Mouse (Mus musculus) bone marrow, adult 2 months (tissue): ENCODE data around the gene Olfr23. TPM values are rescaled to one million over a fixed set of nuclear protein-coding genes. Genes with fewer than 3 reads are reported as not detected.
"Not testable (repeated sequence)": the region's sequence is repeated elsewhere in the genome, so short reads cannot be mapped to it uniquely, and the experiment has no call there.

Experiments used
- H3K27ac ChIP-seq: fragments of 200-500 bp; 2 replicates; pipeline ENCODE4 v1.5.1; 2012; ENCODE audit warnings: low read depth, mild to moderate bottlenecking, control low read depth, inconsistent platforms, low read length; ENCODE audit not compliant: control insufficient read depth, poor library complexity, insufficient read depth
- H3K4me1 ChIP-seq: fragments of 200-500 bp; 2 replicates; pipeline ENCODE4 v1.6.1; 2011; ENCODE audit warnings: low read length; ENCODE audit not compliant: control insufficient read depth, insufficient read depth
- H3K4me3 ChIP-seq: fragments of 200-500 bp; replicated peaks from 2 replicates; pipeline ENCODE3; 2011; ENCODE audit warnings: mild to moderate bottlenecking, low read depth, low read length, control low read depth; ENCODE audit not compliant: control insufficient read depth
- CTCF ChIP-seq: fragments of 200-500 bp; IDR thresholded peaks from 2 replicates; pipeline ENCODE4 v1.5.1; 2011; ENCODE audit warnings: low read length, control low read depth; ENCODE audit not compliant: control insufficient read depth, insufficient read depth
- POLR2A ChIP-seq: fragments of 200-500 bp; IDR thresholded peaks from 2 replicates; pipeline ENCODE4 v1.6.1; 2011; ENCODE audit warnings: low read depth, mild to moderate bottlenecking, control low read depth, low read length, borderline replicate concordance; ENCODE audit not compliant: control insufficient read depth
- WGBS: fragments of 180-500 bp; shearing (Covaris S2); methylation state at CpG from one replicate; pipeline ENCODE4 v1.1.7; 2018; 5-methylcytosine and 5-hydroxymethylcytosine counted together
- polyA plus RNA-seq: library from polyadenylated mRNA; stranded (reverse); fragments of >200 nt; gene quantifications from 2 replicates; pipeline ENCODE4 v1.2.4, GENCODE M21; 2011; ENCODE audit warnings: low replicate concordance; ENCODE audit not compliant: missing spikeins, insufficient read depth, insufficient read length

Olfr23 gene
- polyA plus RNA-seq: not detected in 2 replicates

DNA sequence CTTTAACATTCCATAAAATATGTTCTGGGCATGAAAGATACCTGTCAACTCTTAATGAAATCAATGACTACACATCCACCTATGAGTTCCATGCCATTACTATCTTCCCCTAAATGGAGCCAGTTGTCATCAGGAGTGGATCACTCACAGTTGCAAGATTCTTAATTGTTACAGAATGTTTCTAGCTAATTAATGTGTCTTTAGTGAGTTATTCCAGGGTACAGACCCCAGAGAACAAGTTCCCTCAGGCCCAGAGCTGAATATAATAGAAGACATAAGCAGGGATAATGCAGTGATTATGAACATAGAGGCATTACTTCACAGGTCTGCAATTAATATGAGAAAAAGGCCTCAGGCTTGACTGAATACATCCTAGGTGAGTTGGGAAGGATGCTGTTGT is at the start of gene Olfr23:
Gene Olfr23 (plus strand): TSS at position 301 of the 400 bp plus-strand sequence.
- Histone ChIP-seq H3K27ac (no peak within 1 kb of the TSS), H3K4me1 (no peaks in the 10 kb centered on the region), H3K4me3 (no peak within 1 kb of the TSS)
- TF ChIP-seq CTCF: no peak
- no peak for TF ChIP-seq POLR2A

DNA sequence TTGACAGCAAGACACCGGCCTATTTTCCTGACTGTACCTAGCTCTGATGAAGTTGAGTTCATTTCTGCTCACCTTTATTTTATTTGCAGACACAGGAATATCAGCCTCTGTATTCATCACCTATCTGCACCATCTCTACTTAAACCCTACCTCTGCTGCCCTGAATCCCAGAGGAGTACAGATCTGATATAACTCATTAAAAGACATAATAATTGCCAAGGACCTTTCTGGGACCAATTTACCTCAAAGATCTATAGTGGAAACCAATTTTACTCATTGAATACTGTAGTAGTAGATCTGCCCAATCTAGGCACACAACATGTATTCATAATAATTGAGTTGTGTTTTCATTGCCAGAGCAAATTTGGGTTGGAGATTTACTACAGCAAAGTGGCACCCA is 45.8 kb upstream of the Olfr23 start, which contains the start of gene Olfr394:
Gene Olfr394 (minus strand): TSS at position 101 of the 400 bp plus-strand sequence.
- Histone ChIP-seq H3K4me3 (no peak within 1 kb of the TSS), H3K4me1 (no peaks in the 10 kb centered on the region), H3K27ac (no peak within 1 kb of the TSS)
- 80% methylated on average over 1 of the region's 1 CpGs for WGBS
- no peak for TF ChIP-seq CTCF
- TF ChIP-seq POLR2A: no peak

DNA sequence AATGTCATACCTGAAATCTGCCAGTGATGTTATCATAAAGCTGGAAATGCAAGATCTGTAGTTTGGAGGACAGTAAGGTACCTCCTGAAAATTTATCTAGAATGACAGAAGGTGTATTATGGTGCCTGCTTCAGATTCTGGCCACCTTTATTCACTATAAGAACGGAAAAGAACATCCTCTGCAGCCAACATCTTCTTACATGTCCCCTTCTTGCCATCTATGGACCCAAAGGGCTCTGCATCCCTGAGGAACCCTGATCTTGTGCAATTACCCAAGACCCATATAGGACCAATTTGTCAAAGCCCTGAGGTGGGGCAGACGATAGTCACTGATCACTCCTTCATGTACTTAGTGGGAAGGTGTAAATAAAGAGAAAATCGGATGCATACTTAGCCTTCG is 27.3 kb upstream of the Olfr23 start, which contains the start of gene Olfr395:
Gene Olfr395 (minus strand): TSS at position 101 of the 400 bp plus-strand sequence.
- 73% methylated on average over 4 of the region's 4 CpGs for WGBS

DNA sequence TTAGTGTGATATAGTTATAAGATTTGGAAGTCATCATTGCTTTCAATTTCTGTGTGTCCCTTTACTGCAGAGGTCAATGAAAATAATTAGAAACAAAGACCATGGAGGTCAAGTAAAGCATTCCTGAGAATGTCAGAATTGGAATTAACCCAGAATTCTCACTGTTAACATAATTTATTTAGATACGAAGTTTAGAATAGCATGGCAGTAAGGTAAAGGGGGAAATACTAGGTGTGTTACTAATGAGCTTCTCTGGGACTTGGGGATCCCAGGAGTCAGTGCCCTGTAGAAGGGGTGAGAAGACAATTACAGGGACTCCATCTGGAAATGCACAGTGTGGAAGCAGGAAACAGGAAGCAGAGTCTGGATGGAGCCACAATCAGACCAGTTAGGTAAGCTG is 24.0 kb downstream of the Olfr23 start, which contains the start of gene Olfr397:
Gene Olfr397 (plus strand): TSS at position 301 of the 400 bp plus-strand sequence.
- WGBS: 73% methylated on average over 1 of the region's 1 CpGs
- Histone ChIP-seq H3K4me3 (no peak within 1 kb of the TSS), H3K27ac (no peak within 1 kb of the TSS), H3K4me1 (no peaks in the 10 kb centered on the region)
- TF ChIP-seq CTCF: no peak

More for the DNA sequence above, 27.3 kb upstream of the Olfr23 start, which contains the start of gene Olfr395:
- not testable (repeated sequence) for H3K4me1 ChIP-seq, H3K27ac ChIP-seq, H3K4me3 ChIP-seq

DNA sequence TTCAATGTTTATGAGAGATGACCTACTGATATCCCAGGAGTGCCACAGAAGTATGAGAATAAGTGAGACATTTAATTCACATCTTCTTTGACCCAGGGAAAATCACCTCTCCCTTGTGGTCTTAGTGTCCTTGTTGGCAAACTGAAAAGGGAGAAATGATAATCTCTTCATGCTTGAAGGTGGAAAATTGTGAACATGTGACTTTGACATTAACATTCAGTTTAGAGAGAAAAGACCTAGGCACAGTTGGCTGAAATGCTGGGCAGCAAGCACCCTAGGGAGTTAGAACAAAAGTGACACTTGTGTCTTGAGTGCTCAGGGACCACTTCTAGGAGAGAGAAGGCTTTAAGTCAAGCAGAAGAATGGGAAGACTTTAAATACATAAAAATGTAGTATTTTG is 53.8 kb downstream of the Olfr23 start, which contains the start of gene Olfr398:
Gene Olfr398 (minus strand): TSS at position 101 of the 400 bp plus-strand sequence.
- no peak within 1 kb of the TSS for H3K27ac ChIP-seq
- TF ChIP-seq CTCF: no peak
- TF ChIP-seq POLR2A: no peak
- H3K4me1 ChIP-seq: no peaks in the 10 kb centered on the region
- H3K4me3 ChIP-seq: no peak within 1 kb of the TSS

Other genes starting within 250 kb of the Olfr23 start
- not detected in 2 replicates for gene Zfp735, start 247.9 kb upstream of the Olfr23 start, polyA plus RNA-seq
- gene Olfr389, start 156.0 kb upstream of the Olfr23 start, polyA plus RNA-seq: not detected in 2 replicates
- gene Olfr390, start 153.7 kb upstream of the Olfr23 start, polyA plus RNA-seq: 0.52 and 0.72 TPM in 2 replicates
- gene Olfr391-ps, start 133.6 kb upstream of the Olfr23 start, polyA plus RNA-seq: not detected in 2 replicates
- gene Olfr392, start 119.6 kb upstream of the Olfr23 start, polyA plus RNA-seq: not detected in 2 replicates
- gene Olfr393, start 85.2 kb upstream of the Olfr23 start, polyA plus RNA-seq: not detected in 2 replicates
- gene Olfr394, start 45.9 kb upstream of the Olfr23 start, polyA plus RNA-seq: not detected in 2 replicates
- gene Olfr395, start 27.4 kb upstream of the Olfr23 start, polyA plus RNA-seq: not detected in 2 replicates
- not detected in 2 replicates for gene Olfr397, start 24.1 kb downstream of the Olfr23 start, polyA plus RNA-seq
- gene Olfr398, start 53.7 kb downstream of the Olfr23 start, polyA plus RNA-seq: not detected in 2 replicates
- gene Olfr139, start 119.9 kb downstream of the Olfr23 start, polyA plus RNA-seq: not detected in 2 replicates
- gene Olfr399, start 119.9 kb downstream of the Olfr23 start, polyA plus RNA-seq: not detected in 2 replicates
- gene Zfp616, start 133.3 kb downstream of the Olfr23 start, polyA plus RNA-seq: not detected in 2 replicates
- not detected in 2 replicates for gene Olfr401, start 177.0 kb downstream of the Olfr23 start, polyA plus RNA-seq
- not detected in 2 replicates for gene Olfr402, start 216.9 kb downstream of the Olfr23 start, polyA plus RNA-seq
- not detected in 2 replicates for gene Olfr403, start 249.6 kb downstream of the Olfr23 start, polyA plus RNA-seq